8 mouse cellular contexts compared by ENCODE assay signal in the genomic region with DNA sequence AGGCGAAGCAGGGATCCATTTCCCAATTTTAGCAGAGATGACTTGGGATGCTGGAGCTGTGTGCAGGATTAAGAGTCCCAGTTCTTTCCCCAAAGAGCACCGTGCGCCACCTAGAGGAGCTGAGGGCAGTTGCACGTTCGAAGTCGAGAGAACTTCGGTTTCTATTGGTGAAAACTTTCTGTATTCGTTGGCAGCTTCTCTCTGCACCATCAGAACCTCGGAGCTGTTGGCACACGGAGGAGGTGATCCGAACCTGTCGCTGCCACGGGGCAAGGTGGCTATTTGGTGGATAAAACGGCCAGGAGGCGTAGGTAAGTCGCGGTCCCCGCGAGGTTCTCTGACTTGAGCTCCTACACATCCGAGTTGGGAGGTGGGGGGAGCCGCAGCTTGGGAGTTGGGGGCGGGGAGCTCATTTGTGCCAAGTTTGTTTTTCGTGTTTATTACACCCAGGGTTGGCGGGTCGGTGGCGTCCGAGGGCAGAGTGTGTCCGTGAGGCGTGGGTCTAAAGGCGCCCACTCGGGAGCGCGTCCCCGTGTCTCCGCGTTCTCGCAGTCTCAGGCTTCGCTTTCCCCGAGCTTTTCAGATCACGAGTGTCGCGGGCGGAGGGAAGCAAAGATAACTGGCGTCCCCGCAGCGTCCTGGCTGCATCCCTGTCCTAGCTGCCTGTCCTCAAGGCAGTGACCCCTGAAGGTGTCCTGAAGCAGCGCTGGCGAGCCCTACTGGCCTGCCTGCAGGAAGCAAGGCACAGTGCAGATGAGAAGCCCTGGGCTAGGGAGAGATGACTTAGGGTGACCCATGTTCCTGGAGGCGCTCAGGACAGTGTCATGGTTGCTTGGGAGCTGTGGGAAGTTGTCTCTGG. TPM values are rescaled to one million over a fixed set of nuclear protein-coding genes. Genes with fewer than 3 reads are reported as not detected.
A peak's percentile ranks its signal among the peaks of the same experiment; 100 is the strongest.
DNase-seq lines count a peak whose midpoint lies in the region; ATAC-seq and TF ChIP-seq lines count a peak whose summit lies in the region.

TSS of gene Rubcnl (plus strand) at position 172 of the 859 bp plus-strand sequence.

- no peak for ATAC-seq in embryonic facial prominence, embryonic 13.5 days (ENCODE audit: insufficient number of reproducible peaks, insufficient read depth, low FRiP score, low TSS enrichment, low read depth)
- ATAC-seq in limb, embryonic 15.5 days (ENCODE audit: insufficient number of reproducible peaks, low FRiP score, low TSS enrichment, low read depth), result 0 out of 2 replicates have a peak, but pooled peaks have one; percentile 48
- peak; percentile 71; the same call in 1 of the 2 replicates for ATAC-seq in midbrain, postnatal 0 days (ENCODE audit: low FRiP score)

- 0 out of 2 replicates have a peak, but pooled peaks cover 3% of the 10 kb centered on the region for H3K4me1 ChIP-seq in embryonic facial prominence, embryonic 13.5 days
- peaks cover 5% of the 10 kb centered on the region; the same call in 1 of the 2 replicates for H3K4me1 ChIP-seq in limb, embryonic 15.5 days
- H3K4me1 ChIP-seq in midbrain, postnatal 0 days (ENCODE audit: insufficient read depth, low read length), result 0 out of 2 replicates have a peak, but pooled peaks cover 2% of the 10 kb centered on the region

- H3K4me3 ChIP-seq in embryonic facial prominence, embryonic 13.5 days, result peak within 1 kb of the TSS; percentile 63
- peak within 1 kb of the TSS; percentile 58 for H3K4me3 ChIP-seq in limb, embryonic 15.5 days
- H3K4me3 ChIP-seq in midbrain, postnatal 0 days (ENCODE audit: low read depth, low read length), result peak within 1 kb of the TSS; percentile 46

- peak within 1 kb of the TSS; percentile 73 for H3K9ac ChIP-seq in embryonic facial prominence, embryonic 13.5 days
- peak within 1 kb of the TSS; percentile 50 for H3K9ac ChIP-seq in limb, embryonic 15.5 days
- peak within 1 kb of the TSS; percentile 44; the same call in 1 of the 2 replicates for H3K9ac ChIP-seq in midbrain, postnatal 0 days (replicated peaks; ENCODE audit: low read length, poor library complexity, severe bottlenecking)

- peaks cover 10% of the 10 kb centered on the region for H3K27me3 ChIP-seq in embryonic facial prominence, embryonic 13.5 days
- no peaks in the 10 kb centered on the region for H3K27me3 ChIP-seq in limb, embryonic 15.5 days
- 0 out of 2 replicates have a peak, but pooled peaks cover 3% of the 10 kb centered on the region for H3K27me3 ChIP-seq in midbrain, postnatal 0 days (ENCODE audit: insufficient read depth, low read length)

- H3K27ac ChIP-seq in embryonic facial prominence, embryonic 13.5 days, result no peak within 1 kb of the TSS
- no peak within 1 kb of the TSS for H3K27ac ChIP-seq in limb, embryonic 15.5 days
- no peak within 1 kb of the TSS for H3K27ac ChIP-seq in midbrain, postnatal 0 days (ENCODE audit: low read depth, low read length)

- no peaks in the 10 kb centered on the region for H3K9me3 ChIP-seq in embryonic facial prominence, embryonic 13.5 days
- no peaks in the 10 kb centered on the region for H3K9me3 ChIP-seq in limb, embryonic 15.5 days
- no peaks in the 10 kb centered on the region for H3K9me3 ChIP-seq in midbrain, postnatal 0 days (ENCODE audit: low read length)

- no peaks in the 10 kb centered on the region for H3K36me3 ChIP-seq in embryonic facial prominence, embryonic 13.5 days
- H3K36me3 ChIP-seq in limb, embryonic 15.5 days, result no peaks in the 10 kb centered on the region
- no peaks in the 10 kb centered on the region for H3K36me3 ChIP-seq in midbrain, postnatal 0 days (ENCODE audit: insufficient read depth, low read length)

- peak; percentile 91 for TF ChIP-seq CTCF in midbrain, postnatal 0 days (IDR thresholded peaks at IDR 0.05)

- under 1% methylated on average over 49 of the region's 49 CpGs for WGBS in embryonic facial prominence, embryonic 13.5 days
- 2% methylated on average over 49 of the region's 49 CpGs for WGBS in limb, embryonic 15.5 days
- under 1% methylated on average over 49 of the region's 49 CpGs for WGBS in midbrain, postnatal 0 days

- peak within 1 kb of the TSS; percentile 95 for H3K4me2 ChIP-seq in embryonic facial prominence, embryonic 13.5 days
- peak within 1 kb of the TSS; percentile 94 for H3K4me2 ChIP-seq in limb, embryonic 15.5 days
- H3K4me2 ChIP-seq in midbrain, postnatal 0 days (ENCODE audit: low read depth, low read length, poor library complexity, severe bottlenecking), result peak within 1 kb of the TSS; percentile 93

- DNase-seq in 416B (ENCODE audit: low read depth), result peak; percentile 81
- DNase-seq in adrenal gland, postnatal 4 days (ENCODE audit: low spot score in 2 of 2), result peak; percentile 36 to 48
- DNase-seq in heart, adult 8-10 months (ENCODE audit: low spot score), result peak; percentile 64
- DNase-seq in kidney, adult 8-10 months, result peak; percentile 50 to 58
- DNase-seq in midbrain, postnatal 0 days (ENCODE audit: low spot score), result peak; percentile 86
- DNase-seq in spleen, postnatal 14 days (ENCODE audit: low spot score in 2 of 2), result peak; percentile 50 to 60

RNA-seq across cellular contexts. Expression of gene Rubcnl, which starts in this region (rescaled TPM):
- 1 to 10 TPM; 1.2 to 1.3 TPM for total RNA-seq in adrenal gland, postnatal 4 days (2021)
- polyA plus RNA-seq in embryonic facial prominence, embryonic 13.5 days (2015; fragmentation: Nextera tagmentation; extraction: Ambion mirVana), result 0.61 and 0.76 TPM in 2 replicates
- total RNA-seq in heart, adult 8-10 months (2022), result 1 to 10 TPM in 2 of 4 experiments, under 1 TPM in 2; 0.69 to 1.3 (median 0.99) TPM
- 1.3 TPM in 2 replicates for polyA plus RNA-seq in limb, embryonic 15.5 days (2015; fragmentation: Nextera tagmentation; extraction: Ambion mirVana)
- 0.11 and 0.57 TPM in 2 replicates for total RNA-seq in midbrain, postnatal 0 days (2014; rRNA removed)
- 0.06 and 0.15 TPM in 2 replicates for polyA plus RNA-seq in midbrain, postnatal 0 days (2015; fragmentation: Nextera tagmentation; extraction: Ambion mirVana)

Comparison
In these comparisons a context has a peak if more than half of its experiments do, and no peak if none do; other contexts are left out.
1. Peak in DNase-seq, ATAC-seq, H3K4me3 ChIP-seq, H3K9ac ChIP-seq and H3K4me2 ChIP-seq in midbrain, postnatal 0 days; RNA of the gene not detected or under 1 TPM.